Mouse (Mus musculus): ENCODE data around the gene B9d1. TPM values are rescaled to one million over a fixed set of nuclear protein-coding genes. Genes with fewer than 3 reads are reported as not detected.

Gene B9d1
- polyA plus RNA-seq, 2 experiments from 2014 or later: 3.5 to 5.9 TPM

- ATAC-seq: no peak
Observed at GRCm38 (mm10) chr11:61489874-61490273, 15.1 kb upstream of the B9d1 start.

- ATAC-seq: no peak
Observed at GRCm38 (mm10) chr11:61490944-61491520, 13.9 kb upstream of the B9d1 start.

- no peak for ATAC-seq
Observed at GRCm38 (mm10) chr11:61492749-61493401, 12.1 kb upstream of the B9d1 start.

GRCm38 (mm10) chr11:61493525-61494128 lies 11.3 kb upstream of the B9d1 start:
- peak; percentile 44 for ATAC-seq

GRCm38 (mm10) chr11:61494129-61494997 lies 10.6 kb upstream of the B9d1 start, which contains the start of gene Mapk7:
Gene Mapk7, minus strand, starts transcription at chr11:61494406.
- ATAC-seq: peak; percentile 94

GRCm38 (mm10) chr11:61495528-61495927 lies 9.4 kb upstream of the B9d1 start:
- no peak for ATAC-seq

GRCm38 (mm10) chr11:61497490-61497889 lies 7.5 kb upstream of the B9d1 start:
- ATAC-seq: no peak

GRCm38 (mm10) chr11:61498736-61499504 lies 6.0 kb upstream of the B9d1 start:
- ATAC-seq: no peak

- no peak for ATAC-seq
Observed at GRCm38 (mm10) chr11:61503933-61504332, 1.0 kb upstream of the B9d1 start.

- ATAC-seq: no peak
Observed at GRCm38 (mm10) chr11:61514953-61515352, 10.0 kb downstream of the B9d1 start.

GRCm38 (mm10) chr11:61517971-61518370 lies 13.0 kb downstream of the B9d1 start:
- no peak for ATAC-seq

GRCm38 (mm10) chr11:61518871-61519270 lies 13.9 kb downstream of the B9d1 start:
- ATAC-seq: no peak

- no peak for ATAC-seq
Observed at GRCm38 (mm10) chr11:61519484-61520107, 14.7 kb downstream of the B9d1 start.

GRCm38 (mm10) chr11:61526872-61527271 lies 21.9 kb downstream of the B9d1 start:
- no peak for ATAC-seq

GRCm38 (mm10) chr11:61529268-61529713 lies 24.3 kb downstream of the B9d1 start:
- ATAC-seq: no peak

- ATAC-seq: no peak
Observed at GRCm38 (mm10) chr11:61532820-61533219, 27.9 kb downstream of the B9d1 start.

GRCm38 (mm10) chr11:61533571-61533970 lies 28.6 kb downstream of the B9d1 start:
- no peak for ATAC-seq

GRCm38 (mm10) chr11:61535530-61535929 lies 30.6 kb downstream of the B9d1 start:
- no peak for ATAC-seq

GRCm38 (mm10) chr11:61536952-61537351 lies 32.0 kb downstream of the B9d1 start:
- no peak for ATAC-seq

- no peak for ATAC-seq
Observed at GRCm38 (mm10) chr11:61537362-61537761, 32.4 kb downstream of the B9d1 start.

- no peak for ATAC-seq
Observed at GRCm38 (mm10) chr11:61540642-61541041, 35.7 kb downstream of the B9d1 start.

- ATAC-seq: no peak
Observed at GRCm38 (mm10) chr11:61541106-61541505, 36.2 kb downstream of the B9d1 start.
